Mouse (Mus musculus) neutrophil, adult 5-6 weeks (primary cell): ENCODE measurements around the gene Kdm1a. TPM values are rescaled to one million over a fixed set of nuclear protein-coding genes. Genes with fewer than 3 reads are reported as not detected.

Experiments used
- ATAC-seq: fragments of 151-379, 151-347 bp; 2 replicates; pipeline ENCODE4 v1.8.0; 2017; ENCODE audit warnings: mild to moderate bottlenecking, moderate TSS enrichment; ENCODE audit not compliant: insufficient number of reproducible peaks, poor library complexity, low FRiP score, severe bottlenecking; ENCODE audit errors: extremely low read depth
- total RNA-seq: library from RNA; stranded (forward); fragments of 200-1000 nt; gene quantifications from 2 replicates; pipeline ENCODE4 v1.2.3, GENCODE M21; 2017

Gene Kdm1a
- total RNA-seq = 71.6 and 74.6 TPM in 2 replicates

DNA sequence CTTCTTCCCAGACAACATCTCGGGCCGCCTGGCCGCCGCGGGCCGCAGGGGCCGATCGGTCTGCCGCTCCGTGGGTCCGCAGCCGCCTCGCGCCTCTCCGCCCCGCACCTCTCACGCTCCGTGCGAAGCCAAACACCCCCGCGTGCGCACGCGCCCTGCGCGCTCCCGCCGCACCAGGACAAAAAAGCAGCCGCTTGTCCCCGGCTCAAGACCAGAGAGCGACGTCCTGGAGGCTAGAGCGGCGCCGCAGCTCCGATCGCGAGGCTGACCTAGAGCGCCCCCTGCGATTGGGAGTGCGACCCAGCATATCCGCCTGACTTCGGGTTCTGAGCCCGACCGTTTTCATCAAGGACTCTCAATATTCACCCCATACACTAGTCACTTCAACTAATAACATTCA lies at the start of gene Kdm1a:
Gene Kdm1a, minus strand, starts transcription at position 156 of the 400 bp plus-strand sequence.
- ATAC-seq = peak; percentile 95

- no peak for ATAC-seq
These were observed 49.5 kb upstream of the Kdm1a start for GRCm38 (mm10) chr4:136651882-136652527.

GRCm38 (mm10) chr4:136651357-136651811 lies 48.9 kb upstream of the Kdm1a start:
- ATAC-seq = no peak; the same call in 1 of the 2 replicates

- ATAC-seq = no peak
These were observed 47.7 kb upstream of the Kdm1a start for GRCm38 (mm10) chr4:136650261-136650660.

- ATAC-seq = no peak
These were observed 47.1 kb upstream of the Kdm1a start for GRCm38 (mm10) chr4:136649480-136650196.

GRCm38 (mm10) chr4:136648922-136649479 lies 46.5 kb upstream of the Kdm1a start:
- ATAC-seq = 0 out of 2 replicates have a peak, but pooled peaks have one; percentile 27

GRCm38 (mm10) chr4:136638890-136639289 lies 36.4 kb upstream of the Kdm1a start:
- no peak for ATAC-seq

DNA sequence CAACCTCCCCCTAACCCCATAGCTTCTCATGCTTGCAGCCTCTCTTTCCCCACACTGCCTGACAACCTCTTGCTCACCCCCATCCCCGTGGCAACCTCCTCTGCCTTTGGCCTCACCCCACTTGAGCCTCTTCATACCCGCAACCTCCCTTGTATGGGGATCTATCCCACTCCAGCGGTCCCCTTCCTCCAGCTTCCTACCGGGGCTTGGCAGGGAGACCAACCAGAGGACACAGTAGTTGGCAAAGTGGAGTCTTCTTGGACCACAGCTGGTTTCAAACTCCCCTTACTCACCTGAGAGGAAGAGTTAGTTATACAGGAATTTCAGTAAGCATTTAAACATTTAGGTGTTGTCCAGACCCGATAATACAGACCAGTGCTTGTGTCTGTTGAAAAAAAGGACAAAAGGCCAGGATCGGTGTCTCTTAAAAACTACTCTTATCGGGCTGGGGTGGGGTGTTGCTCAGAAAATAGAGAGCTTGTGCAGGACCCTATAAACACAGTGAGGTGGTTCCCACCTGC lies 35.8 kb upstream of the Kdm1a start:
- no peak for ATAC-seq

- ATAC-seq = no peak
These were observed 35.2 kb upstream of the Kdm1a start for GRCm38 (mm10) chr4:136637563-136638229.

DNA sequence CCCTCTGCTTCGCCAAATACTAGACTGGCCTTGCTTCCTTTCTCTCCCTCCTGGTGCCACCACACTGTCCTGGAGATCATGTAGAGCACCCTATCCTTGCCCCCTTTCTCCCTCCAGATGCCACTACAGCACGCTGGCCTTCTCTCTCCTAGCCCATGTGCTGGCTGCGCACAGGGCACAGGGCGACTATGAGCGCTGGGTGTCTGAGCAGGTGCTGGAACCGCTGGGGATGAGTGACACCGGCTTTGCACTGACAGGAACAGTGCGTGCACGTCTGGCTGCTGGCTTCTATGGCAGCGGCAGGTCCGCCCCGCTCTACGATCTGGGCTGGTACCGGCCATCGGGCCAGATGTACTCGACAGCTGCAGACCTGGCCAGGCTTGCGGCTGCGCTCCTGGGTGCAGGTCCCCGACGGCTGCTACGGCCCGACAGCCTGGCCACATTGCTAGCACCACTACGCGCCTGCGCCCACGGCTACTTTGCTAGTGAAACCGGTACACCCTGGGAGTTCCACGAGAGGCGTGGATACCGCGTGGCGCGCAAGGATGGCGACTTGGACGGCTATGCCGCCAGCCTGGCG lies 34.5 kb upstream of the Kdm1a start:
- no peak for ATAC-seq

DNA sequence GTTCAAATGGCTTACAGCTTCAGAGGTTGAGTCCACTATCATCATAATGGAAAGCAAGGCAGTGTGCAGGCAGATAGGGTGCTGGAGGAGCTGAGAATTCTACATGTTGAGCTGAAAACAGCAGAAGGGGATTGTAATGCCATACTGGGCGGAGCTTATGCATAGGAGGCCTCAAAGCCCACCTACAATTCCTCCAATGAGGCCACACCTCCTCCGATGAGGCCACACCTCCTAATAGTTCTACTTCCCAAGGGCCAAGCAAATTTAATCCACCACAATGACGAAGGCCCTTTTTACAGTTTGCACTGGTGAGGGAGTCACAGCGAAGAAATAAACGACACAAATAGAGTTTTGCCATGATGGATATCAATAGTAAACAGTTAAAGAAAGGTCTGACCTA lies 34.0 kb upstream of the Kdm1a start:
- ATAC-seq = no peak

GRCm38 (mm10) chr4:136635995-136636394 lies 33.5 kb upstream of the Kdm1a start:
- no peak for ATAC-seq

GRCm38 (mm10) chr4:136631237-136631994 lies 28.9 kb upstream of the Kdm1a start:
- ATAC-seq = no peak

- ATAC-seq = peak; percentile 20; the same call in 1 of the 2 replicates
These were observed 24.1 kb upstream of the Kdm1a start for GRCm38 (mm10) chr4:136626590-136626989.

DNA sequence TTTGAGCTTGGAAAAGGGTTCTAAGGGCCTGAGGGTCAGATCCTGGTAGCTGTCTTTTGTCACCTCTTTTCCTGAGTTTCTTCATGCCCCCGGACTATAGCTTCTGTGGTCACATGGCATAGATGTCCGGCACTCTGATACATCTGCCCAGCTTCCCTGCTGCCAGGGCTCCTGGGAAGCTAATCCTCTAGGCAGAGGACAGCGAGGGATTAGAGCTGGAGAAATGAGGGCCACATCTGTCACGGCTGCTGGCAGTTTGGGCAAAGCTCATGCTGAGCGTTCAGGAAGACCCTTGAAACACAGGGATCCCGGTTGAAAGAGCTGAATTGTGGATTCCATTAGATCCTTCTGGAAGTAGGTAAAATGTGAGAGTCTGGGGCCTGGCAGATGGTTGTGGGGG lies 19.9 kb upstream of the Kdm1a start, which contains the start of gene Lactbl1:
Gene Lactbl1, plus strand, starts transcription at position 234 of the 400 bp plus-strand sequence.
- ATAC-seq = no peak

GRCm38 (mm10) chr4:136621956-136622355 lies 19.4 kb upstream of the Kdm1a start:
- no peak for ATAC-seq

DNA sequence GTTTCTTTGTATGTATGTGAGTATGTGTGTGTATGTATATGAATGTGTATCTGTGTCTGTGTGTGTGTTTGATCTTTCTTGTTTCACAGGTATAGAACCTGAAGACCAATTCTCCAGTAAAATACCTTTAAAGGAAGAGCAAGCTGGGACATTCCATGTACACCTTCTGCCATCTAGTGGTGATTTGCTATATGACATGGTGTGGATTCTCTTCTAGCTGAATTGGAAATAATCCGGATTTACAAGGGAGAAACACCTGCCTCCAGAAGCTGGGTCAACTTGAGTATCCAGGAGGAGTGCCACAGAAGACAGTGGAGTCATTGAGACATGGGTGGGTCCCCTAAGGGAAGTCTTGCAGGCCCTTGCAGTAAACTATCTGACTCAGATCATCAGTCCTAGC lies 18.8 kb upstream of the Kdm1a start:
- no peak for ATAC-seq

DNA sequence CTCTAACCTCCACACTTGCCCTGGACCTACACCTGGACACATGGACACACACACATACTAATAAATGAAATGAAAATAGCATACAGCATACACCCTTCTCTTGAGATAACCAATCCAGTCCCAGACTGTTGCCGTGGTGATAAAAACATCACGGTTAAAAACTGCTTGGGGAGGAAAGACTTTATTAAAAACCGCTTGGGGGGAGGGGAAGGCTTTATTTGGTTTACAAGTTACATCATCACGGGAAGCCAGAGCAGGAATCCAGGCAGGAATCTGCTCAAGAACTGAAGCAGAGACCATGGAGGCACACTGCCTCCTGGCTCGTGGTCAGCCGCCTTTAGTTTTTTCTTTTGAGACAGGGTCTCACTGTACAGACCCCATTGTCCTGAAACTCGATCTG lies 11.1 kb upstream of the Kdm1a start:
- ATAC-seq = no peak
